Mouse (Mus musculus) lung, adult 2 months (tissue): ENCODE results near the gene Nos2. TPM values are rescaled to one million over a fixed set of nuclear protein-coding genes. Genes with fewer than 3 reads are reported as not detected.
"Not testable (repeated sequence)": the region's sequence is repeated elsewhere in the genome, so short reads cannot be mapped to it uniquely, and the experiment has no call there.

Source experiments
- DNase-seq: peaks from one replicate; pipeline ENCODE4 v3.0.0; 2022
- H3K4me1 ChIP-seq: fragments of 200-500 bp; 2 replicates; pipeline ENCODE4 v1.6.1; 2011; ENCODE audit warnings: low read length; ENCODE audit not compliant: control insufficient read depth, insufficient read depth
- H3K4me3 ChIP-seq: fragments of 200-500 bp; replicated peaks from 2 replicates; pipeline ENCODE3; 2011; ENCODE audit warnings: low read depth, mild to moderate bottlenecking, control low read depth, low read length; ENCODE audit errors: extremely low read depth
- CTCF ChIP-seq: fragments of 200-500 bp; IDR thresholded peaks from 2 replicates; pipeline ENCODE4 v1.5.1; 2011; ENCODE audit warnings: mild to moderate bottlenecking, low read length, control low read depth; ENCODE audit not compliant: insufficient read depth
- POLR2A ChIP-seq: fragments of 200-500 bp; IDR thresholded peaks from 2 replicates; pipeline ENCODE4 v1.6.1; 2011; ENCODE audit warnings: low read depth, mild to moderate bottlenecking, control low read depth, low read length, borderline replicate concordance; ENCODE audit errors: extremely low read depth
- WGBS: fragments of 180-500 bp; shearing (Covaris S2); methylation state at CpG from one replicate; pipeline ENCODE4 v1.1.7; 2018; 5-methylcytosine and 5-hydroxymethylcytosine counted together
- polyA plus RNA-seq: library from polyadenylated mRNA; depleted of rRNA; stranded (reverse); fragments of >200 nt; gene quantifications from 2 replicates; pipeline ENCODE4 v1.2.3, GENCODE M21; 2012

Nos2 gene
- polyA plus RNA-seq, 1 experiment = 4.0 TPM

- peaks cover 17% of the 10 kb centered on the region for H3K4me1 ChIP-seq
- no peak overlapping the region for H3K4me3 ChIP-seq
- TF ChIP-seq CTCF = no peak
- no peak for TF ChIP-seq POLR2A
- no peak for DNase-seq
Measured at GRCm38 (mm10) chr11:78985505-78985904, 64.9 kb downstream of the Nos2 start.

GRCm38 (mm10) chr11:78986311-78987002 is 65.9 kb downstream of the Nos2 start:
- TF ChIP-seq POLR2A (no peak), CTCF (no peak)
- 78% methylated on average over 10 of the region's 10 CpGs for WGBS
- Histone ChIP-seq H3K4me3 (no peak overlapping the region), H3K4me1 (peaks cover 14% of the 10 kb centered on the region)
- no peak for DNase-seq

- WGBS = 94% methylated on average over 11 of the region's 11 CpGs
- DNase-seq, H3K4me1 ChIP-seq, H3K4me3 ChIP-seq: not testable (repeated sequence)
Measured at GRCm38 (mm10) chr11:78989206-78989605, 68.6 kb downstream of the Nos2 start.

DNA sequence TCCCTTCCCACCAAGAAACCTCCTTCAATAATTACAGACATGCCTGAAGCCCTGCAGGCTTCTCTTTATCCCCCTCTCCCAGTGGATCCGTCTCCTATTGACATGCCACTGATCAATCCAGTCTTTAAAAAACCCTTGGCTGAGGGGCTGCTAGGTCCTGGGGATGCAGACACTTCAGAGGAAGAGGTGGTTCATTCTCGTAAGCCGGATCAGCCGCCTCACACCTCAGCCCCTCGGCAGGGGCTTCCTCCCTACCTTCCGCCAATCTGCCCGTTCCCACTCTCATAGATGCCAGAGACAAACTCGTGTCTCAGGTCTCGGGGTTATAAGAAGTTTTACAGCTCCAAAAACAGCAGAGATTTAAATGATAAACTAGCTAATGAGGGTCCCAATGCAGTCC is 69.5 kb downstream of the Nos2 start:
- no peak for TF ChIP-seq POLR2A
- TF ChIP-seq CTCF = no peak
- no peak for DNase-seq
- H3K4me1 ChIP-seq = no peaks in the 10 kb centered on the region
- H3K4me3 ChIP-seq = no peak overlapping the region
- WGBS = 92% methylated on average over 9 of the region's 9 CpGs

- H3K4me3 ChIP-seq, DNase-seq, H3K4me1 ChIP-seq: not testable (repeated sequence)
- WGBS = 64% methylated on average over 5 of the region's 5 CpGs
Measured at GRCm38 (mm10) chr11:78990875-78991543, 70.4 kb downstream of the Nos2 start.

DNA sequence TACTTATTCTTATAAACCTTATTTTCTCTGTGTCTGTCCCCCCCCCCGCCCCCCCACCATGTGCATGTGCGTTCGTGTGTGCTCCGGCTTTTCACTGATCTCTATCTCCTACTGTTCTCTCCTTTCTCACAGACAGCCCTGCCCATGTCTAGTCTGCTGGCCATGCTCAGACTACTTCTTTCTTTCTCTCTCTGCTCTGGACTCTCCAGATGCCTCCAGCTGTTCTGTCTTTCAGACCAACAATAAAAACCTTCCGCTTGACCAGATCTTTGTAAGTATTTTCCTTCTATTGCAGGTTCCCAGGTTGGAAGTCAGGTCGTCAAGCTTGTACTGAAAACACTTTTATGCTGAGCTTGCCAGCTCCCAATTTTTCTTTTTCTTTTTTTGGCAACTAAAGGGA is 78.5 kb downstream of the Nos2 start:
- TF ChIP-seq POLR2A (no peak), CTCF (no peak)
- Histone ChIP-seq H3K4me3 (no peak overlapping the region), H3K4me1 (peaks cover 13% of the 10 kb centered on the region)
- no peak for DNase-seq
- WGBS = 56% methylated on average over 6 of the region's 6 CpGs

- H3K4me1 ChIP-seq = peaks cover 13% of the 10 kb centered on the region
- no peak overlapping the region for H3K4me3 ChIP-seq
- TF ChIP-seq POLR2A (no peak), CTCF (no peak)
- 90% methylated on average over 4 of the region's 4 CpGs for WGBS
- no peak for DNase-seq
Measured at GRCm38 (mm10) chr11:79001871-79002270, 81.3 kb downstream of the Nos2 start.

DNA sequence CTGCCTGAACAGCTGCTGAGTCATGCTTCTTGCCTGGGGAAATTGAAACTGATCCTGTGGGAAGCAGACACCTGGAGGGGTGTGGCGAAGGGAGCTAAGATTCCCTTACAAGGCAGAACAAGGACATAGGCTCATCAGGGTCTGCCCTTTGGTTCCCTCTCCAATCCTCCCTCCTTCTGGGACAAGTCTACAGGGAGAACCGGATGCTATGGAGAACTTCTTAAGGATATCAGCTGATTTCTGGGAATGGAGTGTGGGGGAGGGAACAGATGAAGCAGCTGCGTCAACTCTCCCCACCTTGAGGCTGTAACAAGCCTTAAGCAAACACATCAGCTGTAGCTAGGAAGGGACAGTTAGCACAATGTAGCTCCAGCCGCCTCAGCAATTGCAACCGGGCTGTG is 82.0 kb downstream of the Nos2 start:
- Histone ChIP-seq H3K4me1 (peaks cover 13% of the 10 kb centered on the region), H3K4me3 (no peak overlapping the region)
- WGBS = 42% methylated on average over 5 of the region's 5 CpGs
- DNase-seq = peak; percentile 43
- TF ChIP-seq CTCF (no peak), POLR2A (no peak)

- 48% methylated on average over 11 of the region's 11 CpGs for WGBS
- TF ChIP-seq CTCF (no peak), POLR2A (no peak)
- Histone ChIP-seq H3K4me1 (peaks cover 13% of the 10 kb centered on the region), H3K4me3 (no peak overlapping the region)
- no peak for DNase-seq
Measured at GRCm38 (mm10) chr11:79003053-79003768, 82.6 kb downstream of the Nos2 start.
